Mouse (Mus musculus) embryonic facial prominence, embryonic 11.5 days (tissue): ENCODE results near the gene Nsmce1. TPM values are rescaled to one million over a fixed set of nuclear protein-coding genes. Genes with fewer than 3 reads are reported as not detected.

Experiments used
- ATAC-seq: fragments of 200-750 bp; cut with Nextera tagmentation; replicated peaks from 2 replicates; pipeline ENCODE4 v1.8.0; 2017; ENCODE audit warnings: low read depth; ENCODE audit not compliant: insufficient number of reproducible peaks, low FRiP score, low TSS enrichment
- DNase-seq: peaks from one replicate; pipeline ENCODE4 v3.0.0-alpha.2; 2015; ENCODE audit warnings: low spot score
- H3K27ac ChIP-seq: fragments of 300-500 bp; sonication (generic); replicated peaks from 2 replicates; pipeline ENCODE4 v1.5.1; 2014; ENCODE audit warnings: mild to moderate bottlenecking, low read depth, low read length, control low read depth
- H3K27me3 ChIP-seq: fragments of 300-500 bp; sonication (generic); 2 replicates; pipeline ENCODE4 v1.6.1; 2014; ENCODE audit warnings: mild to moderate bottlenecking, low read length, moderate library complexity, mixed read lengths; ENCODE audit not compliant: control insufficient read depth, insufficient read depth
- H3K36me3 ChIP-seq: fragments of 300-500 bp; sonication (generic); replicated peaks from 2 replicates; pipeline ENCODE4 v1.6.1; 2014; ENCODE audit warnings: low read depth, mild to moderate bottlenecking, low read length, moderate library complexity, mixed read lengths; ENCODE audit not compliant: control insufficient read depth, insufficient read depth
- H3K4me1 ChIP-seq: fragments of 300-500 bp; sonication (generic); 2 replicates; pipeline ENCODE4 v1.6.1; 2014; ENCODE audit warnings: low read length, mixed read lengths; ENCODE audit not compliant: control insufficient read depth, insufficient read depth
- H3K4me2 ChIP-seq: fragments of 300-500 bp; sonication (generic); 2 replicates; pipeline ENCODE4 v1.6.1; 2014; ENCODE audit warnings: low read depth, mild to moderate bottlenecking, control low read depth, low read length, moderate library complexity
- H3K4me3 ChIP-seq: fragments of 300-500 bp; sonication (generic); 2 replicates; pipeline ENCODE4 v1.5.1; 2014; ENCODE audit warnings: low read depth, low read length, control low read depth
- H3K9ac ChIP-seq: fragments of 300-500 bp; sonication (generic); replicated peaks from 2 replicates; pipeline ENCODE4 v1.6.1; 2014; ENCODE audit warnings: mild to moderate bottlenecking, control low read depth, low read length
- H3K9me3 ChIP-seq: fragments of 300-500 bp; sonication (generic); replicated peaks from 2 replicates; pipeline ENCODE4 v1.6.1; 2016; ENCODE audit warnings: mild to moderate bottlenecking, low read length, inconsistent platforms, mixed read lengths; ENCODE audit not compliant: control insufficient read depth
- WGBS: fragments of 180-500 bp; shearing (Covaris S2); extraction: QIAGEN DNeasy Blood & Tissue Kit; methylation state at CpG from one replicate; pipeline ENCODE4 v1.1.7; 2014; 5-methylcytosine and 5-hydroxymethylcytosine counted together
- polyA plus RNA-seq: library from polyadenylated mRNA; unstranded; fragments of >200 nt; fragmentation: Nextera tagmentation; extraction: Ambion mirVana; gene quantifications from 2 replicates; pipeline ENCODE4 v1.2.1, GENCODE M21; 2014

Nsmce1 gene
- polyA plus RNA-seq, 1 experiment from 2014 or later = 119 TPM

DNA sequence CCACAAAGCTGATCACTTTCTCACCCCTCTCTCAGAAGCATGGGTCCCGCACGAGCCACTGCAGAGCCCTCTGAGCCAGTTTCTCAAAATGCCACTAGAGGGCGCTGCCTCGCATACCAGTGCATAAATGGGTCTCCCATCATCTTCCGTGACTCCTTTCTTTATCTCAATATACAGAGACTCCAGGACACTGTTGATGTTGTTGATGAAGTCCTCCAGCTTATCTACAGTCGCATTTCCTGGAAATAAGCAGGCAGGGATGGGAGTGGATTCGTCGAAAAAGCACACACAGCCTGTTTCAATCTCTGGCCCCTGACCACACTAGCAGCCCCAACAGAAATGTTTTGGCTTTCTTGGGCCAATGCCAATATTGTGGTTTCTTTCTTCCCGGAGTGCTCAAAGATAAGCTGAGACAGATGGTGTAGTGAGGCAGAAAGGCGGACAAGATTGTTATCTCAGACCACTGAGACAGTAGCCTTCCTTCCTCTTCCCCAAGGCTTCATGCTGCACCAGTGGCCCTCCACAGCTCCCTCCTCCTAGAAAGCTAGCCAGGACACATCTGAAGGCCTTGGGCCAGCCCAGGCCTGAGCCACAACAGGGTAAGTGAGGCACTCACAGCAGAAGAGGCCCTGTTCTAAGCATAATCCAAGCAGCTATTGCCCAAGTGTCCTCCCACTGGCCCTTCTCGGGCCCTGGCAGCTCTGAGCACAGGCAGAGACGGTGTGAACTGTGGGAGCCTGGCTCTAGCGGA, 19.2 kb downstream of the Nsmce1 start:
- DNase-seq = peak; percentile 85
- WGBS = 33% methylated on average over 13 of the region's 13 CpGs
- no peak overlapping the region for H3K4me2 ChIP-seq
- no peaks in the 10 kb centered on the region for H3K36me3 ChIP-seq
- no peak overlapping the region for H3K4me3 ChIP-seq
- no peaks in the 10 kb centered on the region for H3K27me3 ChIP-seq
- peaks cover 3% of the 10 kb centered on the region for H3K4me1 ChIP-seq
- peak overlapping the region; percentile 65 for H3K27ac ChIP-seq
- H3K9ac ChIP-seq = peak overlapping the region; percentile 7
- peak; percentile 36; the same call in 1 of the 2 replicates for ATAC-seq
- no peaks in the 10 kb centered on the region for H3K9me3 ChIP-seq

DNA sequence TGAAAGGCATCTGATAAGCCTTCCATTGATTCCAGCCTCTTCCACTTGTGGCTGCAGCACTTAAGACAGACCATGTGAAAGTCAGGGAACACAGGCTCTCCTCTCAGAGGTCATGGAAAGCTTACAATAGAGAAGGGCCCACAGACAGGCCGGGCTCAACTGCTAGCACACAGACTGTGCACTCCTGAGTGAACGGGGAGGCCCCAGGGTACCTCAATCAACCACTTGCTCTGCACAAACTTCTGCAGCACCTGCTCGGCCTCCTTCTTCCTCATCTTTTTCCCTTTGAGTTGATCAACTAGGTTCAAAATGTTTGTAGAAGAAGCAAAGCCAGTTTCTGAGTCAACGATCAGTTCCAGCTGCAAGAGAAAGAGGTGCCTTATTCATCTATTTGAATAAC, 20.5 kb downstream of the Nsmce1 start:
- Histone ChIP-seq H3K27me3 (no peaks in the 10 kb centered on the region), H3K9me3 (no peaks in the 10 kb centered on the region), H3K4me2 (no peak overlapping the region), H3K27ac (no peak overlapping the region), H3K4me1 (peaks cover 3% of the 10 kb centered on the region), H3K36me3 (no peaks in the 10 kb centered on the region), H3K4me3 (no peak overlapping the region), H3K9ac (no peak overlapping the region)
- DNase-seq (no peak), ATAC-seq (no peak)
- whole genome bisulfite sequencing = 88% methylated on average over 4 of the region's 4 CpGs

DNA sequence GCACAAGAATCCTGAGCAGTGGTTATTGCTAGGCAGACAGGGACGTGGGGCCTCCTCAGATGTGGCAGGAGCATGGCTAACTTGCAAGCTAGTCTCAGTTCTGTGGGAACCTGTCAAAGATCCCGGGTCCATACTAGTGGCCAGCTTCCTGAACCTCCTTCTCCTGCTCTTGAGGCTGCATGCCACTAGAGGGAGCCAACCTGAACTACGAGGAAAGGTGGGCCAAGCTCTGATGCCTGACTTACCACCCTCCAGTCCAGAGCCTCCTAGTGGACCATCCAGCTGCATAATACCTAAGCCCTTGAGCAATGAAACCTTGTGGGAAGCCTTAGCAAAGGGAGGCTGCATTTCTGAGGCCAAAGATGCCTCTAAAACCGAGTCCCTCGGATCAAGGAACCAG, 21.5 kb downstream of the Nsmce1 start:
- no peak overlapping the region for H3K4me2 ChIP-seq
- no peak overlapping the region for H3K27ac ChIP-seq
- WGBS = 25% methylated on average over 5 of the region's 5 CpGs
- no peak overlapping the region for H3K4me3 ChIP-seq
- H3K9me3 ChIP-seq = no peaks in the 10 kb centered on the region
- peak; percentile 79 for DNase-seq
- no peak overlapping the region for H3K9ac ChIP-seq
- H3K4me1 ChIP-seq = peaks cover 3% of the 10 kb centered on the region
- H3K36me3 ChIP-seq = no peaks in the 10 kb centered on the region; the same call in 1 of the 2 replicates
- no peak for ATAC-seq
- H3K27me3 ChIP-seq = no peaks in the 10 kb centered on the region

DNA sequence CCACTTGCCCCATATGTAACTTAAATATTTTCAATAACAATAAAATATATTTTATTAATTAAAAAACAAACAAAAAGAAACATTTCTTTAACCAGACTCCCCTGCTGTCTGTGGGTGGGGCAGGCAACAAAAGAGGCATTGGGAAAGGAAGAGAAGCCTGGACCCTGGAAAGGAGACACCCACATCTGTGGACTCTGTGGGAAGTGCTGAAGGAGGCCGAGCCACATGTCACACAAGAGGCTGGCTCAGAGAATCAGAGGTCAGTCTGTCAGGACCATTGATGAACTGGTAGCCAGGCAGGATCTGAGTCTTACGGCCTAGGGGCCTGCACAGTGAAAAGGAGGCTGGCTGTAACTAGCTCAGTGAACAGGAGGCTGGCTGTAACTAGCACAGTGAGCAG, 29.2 kb downstream of the Nsmce1 start:
- no peaks in the 10 kb centered on the region for H3K27me3 ChIP-seq
- WGBS = 36% methylated on average over 2 of the region's 2 CpGs
- no peak overlapping the region for H3K9ac ChIP-seq
- ATAC-seq = peak; percentile 58; the same call in 1 of the 2 replicates
- H3K36me3 ChIP-seq = no peaks in the 10 kb centered on the region; the same call in 1 of the 2 replicates
- H3K4me2 ChIP-seq = no peak overlapping the region
- no peak overlapping the region for H3K27ac ChIP-seq
- no peak for DNase-seq
- no peaks in the 10 kb centered on the region for H3K9me3 ChIP-seq
- no peaks in the 10 kb centered on the region for H3K4me1 ChIP-seq
- no peak overlapping the region for H3K4me3 ChIP-seq

DNA sequence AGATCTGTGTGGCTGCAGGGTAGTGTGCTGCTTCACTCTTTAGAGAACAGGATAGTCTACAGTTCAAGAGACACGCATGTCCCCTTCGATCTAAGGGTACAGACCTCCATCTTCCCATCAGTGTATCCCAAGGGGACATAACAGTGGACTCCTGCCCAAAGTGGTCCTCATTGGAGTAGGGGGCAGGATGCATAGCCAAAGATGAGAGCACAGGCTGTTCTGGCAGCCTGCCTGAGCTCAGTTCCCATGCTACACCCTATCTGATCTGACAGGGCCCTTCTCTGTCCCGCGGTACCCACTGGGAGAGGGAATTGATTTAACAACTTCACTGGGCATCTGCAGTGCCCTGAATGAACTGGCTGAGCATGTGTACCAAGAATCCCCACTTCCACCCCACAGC, 37.7 kb downstream of the Nsmce1 start:
- 93% methylated on average over 4 of the region's 4 CpGs for WGBS

DNA sequence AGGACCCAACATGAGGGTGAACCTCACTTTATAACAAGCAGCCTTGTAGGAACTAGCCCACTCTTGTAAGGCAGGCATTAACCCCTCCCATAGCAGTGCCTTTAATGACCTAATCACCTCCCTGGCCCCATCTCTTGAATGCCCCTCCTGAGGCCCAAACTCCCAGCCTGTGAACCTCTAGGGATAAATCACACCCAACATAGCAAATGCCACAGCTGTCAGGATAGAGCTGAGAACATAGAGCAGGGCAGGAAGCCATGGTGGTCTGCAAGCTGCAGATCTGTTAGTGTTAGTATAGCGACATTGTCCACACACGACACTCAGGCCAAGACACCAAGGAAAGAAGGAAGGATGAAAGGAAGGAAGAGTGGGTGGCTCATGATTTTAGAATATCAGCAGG, 40.3 kb downstream of the Nsmce1 start:
- no peaks in the 10 kb centered on the region for H3K9me3 ChIP-seq
- no peaks in the 10 kb centered on the region for H3K36me3 ChIP-seq
- H3K4me3 ChIP-seq = no peak overlapping the region
- no peak overlapping the region for H3K4me2 ChIP-seq
- WGBS = 92% methylated on average over 2 of the region's 2 CpGs
- H3K4me1 ChIP-seq = no peaks in the 10 kb centered on the region
- no peak for DNase-seq
- no peak overlapping the region for H3K27ac ChIP-seq
- no peak for ATAC-seq
- H3K27me3 ChIP-seq = no peaks in the 10 kb centered on the region
- no peak overlapping the region for H3K9ac ChIP-seq

More for the DNA sequence above, 37.7 kb downstream of the Nsmce1 start:
- Histone ChIP-seq H3K4me1 (no peaks in the 10 kb centered on the region), H3K27ac (no peak overlapping the region), H3K4me3 (no peak overlapping the region), H3K27me3 (no peaks in the 10 kb centered on the region), H3K36me3 (peaks cover 3% of the 10 kb centered on the region; the same call in 1 of the 2 replicates), H3K4me2 (no peak overlapping the region), H3K9me3 (no peaks in the 10 kb centered on the region), H3K9ac (no peak overlapping the region)
- ATAC-seq (no peak), DNase-seq (no peak)

DNA sequence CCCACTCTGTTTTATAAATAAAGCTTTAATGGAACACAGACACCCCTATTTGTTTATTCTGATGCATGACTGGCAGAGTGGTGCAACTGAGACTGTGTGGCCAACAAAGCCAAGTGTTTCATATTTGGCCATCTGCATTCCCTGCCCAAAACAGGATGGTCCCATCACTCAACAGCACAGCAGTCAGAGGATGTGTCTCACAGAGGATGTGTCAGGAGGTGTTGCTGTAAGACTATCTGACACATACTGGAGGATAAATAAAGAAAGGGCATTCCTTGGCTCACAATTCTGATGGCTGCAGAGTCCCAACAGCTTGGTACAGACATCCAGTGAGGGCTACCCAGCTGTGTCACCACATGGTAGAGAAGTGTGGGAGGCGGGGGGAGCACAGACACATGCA, 40.7 kb downstream of the Nsmce1 start:
- no peaks in the 10 kb centered on the region for H3K9me3 ChIP-seq
- no peak for DNase-seq
- H3K4me2 ChIP-seq = no peak overlapping the region
- H3K27ac ChIP-seq = no peak overlapping the region
- H3K9ac ChIP-seq = no peak overlapping the region
- no peak overlapping the region for H3K4me3 ChIP-seq
- H3K36me3 ChIP-seq = no peaks in the 10 kb centered on the region
- H3K27me3 ChIP-seq = no peaks in the 10 kb centered on the region
- no peak for ATAC-seq
- no peaks in the 10 kb centered on the region for H3K4me1 ChIP-seq
- WGBS = 56% methylated on average over 1 of the region's 1 CpGs

DNA sequence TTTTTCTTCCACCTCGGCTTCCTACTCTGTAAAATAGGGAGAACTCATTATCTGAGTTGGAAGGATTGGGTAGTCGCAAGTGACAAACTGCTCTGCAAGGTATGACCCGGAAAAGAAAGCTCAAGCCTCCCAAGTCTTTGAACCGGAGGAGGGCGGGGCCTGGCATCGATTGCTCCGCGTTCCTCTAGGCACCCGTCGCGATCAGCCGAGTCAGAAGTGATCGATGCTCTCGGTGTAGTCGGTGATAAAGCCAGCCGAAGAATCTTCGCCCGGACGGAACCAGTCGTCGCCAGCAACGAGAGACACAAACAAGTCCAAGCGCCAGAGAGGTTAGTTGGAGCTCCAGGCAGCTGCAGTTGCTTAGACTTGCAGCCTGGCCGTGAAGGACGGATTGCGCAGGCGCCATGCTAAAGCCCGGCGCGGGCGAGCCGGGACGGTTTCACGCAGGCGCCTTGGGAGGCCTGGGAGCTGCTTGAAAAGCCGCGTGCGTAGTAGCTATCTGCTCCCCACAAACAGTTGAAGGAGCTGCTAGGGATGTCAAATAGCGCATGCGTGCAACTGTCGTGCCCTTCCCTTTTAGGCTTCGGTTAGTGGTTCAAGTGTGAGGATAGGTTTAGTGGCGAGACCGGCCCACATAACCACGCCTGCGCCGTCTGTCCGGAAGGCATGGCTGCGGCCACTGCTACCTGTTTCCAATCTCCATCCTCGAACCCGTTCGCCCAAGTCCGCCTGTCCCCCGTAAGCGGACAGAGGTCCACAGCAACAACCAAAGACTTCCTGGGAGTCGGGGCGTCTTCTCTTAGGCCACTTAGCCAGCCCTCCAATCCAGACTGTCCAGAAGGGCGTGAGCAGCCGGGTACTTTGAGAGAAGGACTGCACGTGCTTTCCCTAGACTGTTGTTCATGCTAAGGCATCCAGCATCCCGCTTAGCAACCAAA, 46.7 kb downstream of the Nsmce1 start, which contains the start of gene Kdm8:
TSS of gene Kdm8 (plus strand) at position 213 of the 938 bp plus-strand sequence.
- Histone ChIP-seq H3K36me3 (no peaks in the 10 kb centered on the region), H3K27ac (peak within 1 kb of the TSS; percentile 80), H3K9ac (peak within 1 kb of the TSS; percentile 77), H3K4me3 (peak within 1 kb of the TSS; percentile 54), H3K9me3 (no peaks in the 10 kb centered on the region), H3K4me2 (peak within 1 kb of the TSS; percentile 59), H3K27me3 (no peaks in the 10 kb centered on the region), H3K4me1 (no peaks in the 10 kb centered on the region)
- DNase-seq = peak; percentile 95
- peak; percentile 96 for ATAC-seq
- 2% methylated on average over 61 of the region's 61 CpGs for WGBS
